Mouse (Mus musculus) heart, embryonic 16.5 days (tissue): ENCODE measurements around the gene Hoxb5. TPM values are rescaled to one million over a fixed set of nuclear protein-coding genes. Genes with fewer than 3 reads are reported as not detected.

Experiments used
- ATAC-seq: fragments of 200-750 bp; cut with Nextera tagmentation; replicated peaks from 2 replicates; pipeline ENCODE4 v1.8.0; 2017; ENCODE audit warnings: moderate number of reproducible peaks; ENCODE audit not compliant: insufficient read depth, low FRiP score; ENCODE audit errors: extremely low read depth
- H3K27ac ChIP-seq: fragments of 300-500 bp; sonication (generic); 2 replicates; pipeline ENCODE4 v1.5.1; 2014; ENCODE audit warnings: mild to moderate bottlenecking, low read length, control low read depth, moderate library complexity
- H3K27me3 ChIP-seq: fragments of 300-500 bp; sonication (generic); 2 replicates; pipeline ENCODE4 v1.6.1; 2014; ENCODE audit warnings: low read length, mixed read lengths; ENCODE audit not compliant: control insufficient read depth, insufficient read depth
- H3K36me3 ChIP-seq: fragments of 300-500 bp; sonication (generic); 2 replicates; pipeline ENCODE4 v1.6.1; 2014; ENCODE audit not compliant: control insufficient read depth, insufficient read depth
- H3K4me1 ChIP-seq: fragments of 300-500 bp; sonication (generic); 2 replicates; pipeline ENCODE4 v1.6.1; 2014; ENCODE audit warnings: low read length, mixed read lengths; ENCODE audit not compliant: control insufficient read depth, insufficient read depth
- H3K4me2 ChIP-seq: fragments of 300-500 bp; sonication (generic); 2 replicates; pipeline ENCODE4 v1.6.1; 2014; ENCODE audit warnings: low read depth, mild to moderate bottlenecking, control low read depth, low read length
- H3K4me3 ChIP-seq: fragments of 300-500 bp; sonication (generic); 2 replicates; pipeline ENCODE4 v1.5.1; 2014; ENCODE audit warnings: mild to moderate bottlenecking, control low read depth, low read length
- H3K9ac ChIP-seq: fragments of 300-500 bp; sonication (generic); 2 replicates; pipeline ENCODE4 v1.6.1; 2014; ENCODE audit warnings: low read length, control low read depth
- H3K9me3 ChIP-seq: fragments of 300-500 bp; sonication (generic); replicated peaks from 2 replicates; pipeline ENCODE4 v1.6.1; 2016; ENCODE audit warnings: low read length; ENCODE audit not compliant: control insufficient read depth
- WGBS: fragments of 180-500 bp; shearing (Covaris S2); extraction: QIAGEN DNeasy Blood & Tissue Kit; methylation state at CpG from one replicate; pipeline ENCODE4 v1.1.7; 2014; 5-methylcytosine and 5-hydroxymethylcytosine counted together
- polyA plus RNA-seq: library from polyadenylated mRNA; unstranded; fragments of >200 nt; fragmentation: Nextera tagmentation; extraction: Ambion mirVana; gene quantifications from 2 replicates; pipeline ENCODE4 v1.2.1, GENCODE M21; 2015

Gene Hoxb5
- 0.76 and 2.8 TPM in 2 replicates for polyA plus RNA-seq

- peak within 1 kb of the TSS; percentile 53 for H3K4me2 ChIP-seq
- peak within 1 kb of the TSS; percentile 40 for H3K4me3 ChIP-seq
- H3K36me3 ChIP-seq, result no peaks in the 10 kb centered on the region
- no peak for ATAC-seq
- H3K9ac ChIP-seq, result peak within 1 kb of the TSS; percentile 53; the same call in 1 of the 2 replicates
- peaks cover 98% of the 10 kb centered on the region for H3K27me3 ChIP-seq
- 1% methylated on average over 69 of the region's 69 CpGs for WGBS
- H3K4me1 ChIP-seq, result no peaks in the 10 kb centered on the region
- H3K9me3 ChIP-seq, result no peaks in the 10 kb centered on the region
- H3K27ac ChIP-seq, result no peak within 1 kb of the TSS
Observed at GRCm38 (mm10) chr11:96303151-96304099, at the start of gene Hoxb5. TSS of gene Hoxb5 (plus strand) at chr11:96303336.

- 1% methylated on average over 11 of the region's 11 CpGs for WGBS
- no peak for ATAC-seq
- no peaks in the 10 kb centered on the region for H3K4me1 ChIP-seq
- H3K4me2 ChIP-seq, result no peak overlapping the region
- peaks cover 98% of the 10 kb centered on the region for H3K27me3 ChIP-seq
- no peak overlapping the region for H3K4me3 ChIP-seq
- H3K27ac ChIP-seq, result no peak overlapping the region
- peaks cover 10% of the 10 kb centered on the region for H3K9me3 ChIP-seq
- no peak overlapping the region for H3K9ac ChIP-seq
- H3K36me3 ChIP-seq, result no peaks in the 10 kb centered on the region
Observed at GRCm38 (mm10) chr11:96254221-96254620, 48.9 kb upstream of the Hoxb5 start.

GRCm38 (mm10) chr11:96255111-96255995 lies 47.8 kb upstream of the Hoxb5 start:
- Histone ChIP-seq H3K27ac (no peak overlapping the region), H3K4me1 (no peaks in the 10 kb centered on the region), H3K4me2 (no peak overlapping the region), H3K36me3 (no peaks in the 10 kb centered on the region), H3K9ac (no peak overlapping the region), H3K27me3 (peaks cover 98% of the 10 kb centered on the region), H3K4me3 (no peak overlapping the region), H3K9me3 (peaks cover 4% of the 10 kb centered on the region)
- no peak for ATAC-seq
- WGBS, result 2% methylated on average over 39 of the region's 39 CpGs

GRCm38 (mm10) chr11:96255996-96256445 lies 47.1 kb upstream of the Hoxb5 start:
- ATAC-seq, result no peak
- Histone ChIP-seq H3K4me1 (no peaks in the 10 kb centered on the region), H3K36me3 (no peaks in the 10 kb centered on the region), H3K9me3 (no peaks in the 10 kb centered on the region), H3K27me3 (peaks cover 98% of the 10 kb centered on the region), H3K4me3 (no peak overlapping the region), H3K4me2 (no peak overlapping the region), H3K27ac (no peak overlapping the region), H3K9ac (no peak overlapping the region)
- 4% methylated on average over 14 of the region's 14 CpGs for WGBS

GRCm38 (mm10) chr11:96257141-96257540 lies 46.0 kb upstream of the Hoxb5 start:
- Histone ChIP-seq H3K4me1 (no peaks in the 10 kb centered on the region), H3K4me2 (no peak overlapping the region), H3K4me3 (no peak overlapping the region), H3K27ac (no peak overlapping the region), H3K9me3 (no peaks in the 10 kb centered on the region), H3K9ac (no peak overlapping the region), H3K27me3 (peaks cover 99% of the 10 kb centered on the region), H3K36me3 (no peaks in the 10 kb centered on the region)
- ATAC-seq, result no peak
- 16% methylated on average over 2 of the region's 2 CpGs for WGBS

- H3K4me3 ChIP-seq, result no peak overlapping the region
- H3K9ac ChIP-seq, result no peak overlapping the region
- no peaks in the 10 kb centered on the region for H3K36me3 ChIP-seq
- ATAC-seq, result no peak
- H3K27ac ChIP-seq, result no peak overlapping the region
- WGBS, result 9% methylated on average over 2 of the region's 2 CpGs
- H3K27me3 ChIP-seq, result peaks cover 99% of the 10 kb centered on the region
- no peaks in the 10 kb centered on the region for H3K4me1 ChIP-seq
- no peak overlapping the region for H3K4me2 ChIP-seq
- H3K9me3 ChIP-seq, result no peaks in the 10 kb centered on the region
Observed at GRCm38 (mm10) chr11:96259038-96259437, 44.1 kb upstream of the Hoxb5 start.

- Histone ChIP-seq H3K9me3 (no peaks in the 10 kb centered on the region), H3K27me3 (peaks cover 99% of the 10 kb centered on the region), H3K36me3 (no peaks in the 10 kb centered on the region), H3K4me3 (no peak overlapping the region), H3K4me1 (no peaks in the 10 kb centered on the region), H3K27ac (no peak overlapping the region), H3K9ac (no peak overlapping the region), H3K4me2 (no peak overlapping the region)
- no peak for ATAC-seq
- 7% methylated on average over 1 of the region's 1 CpGs for WGBS
Observed at GRCm38 (mm10) chr11:96259511-96259910, 43.6 kb upstream of the Hoxb5 start.

- Histone ChIP-seq H3K36me3 (no peaks in the 10 kb centered on the region), H3K9me3 (no peaks in the 10 kb centered on the region), H3K27ac (no peak overlapping the region), H3K27me3 (peaks cover 99% of the 10 kb centered on the region), H3K9ac (no peak overlapping the region), H3K4me1 (no peaks in the 10 kb centered on the region), H3K4me2 (no peak overlapping the region), H3K4me3 (no peak overlapping the region)
- WGBS, result 3% methylated on average over 23 of the region's 23 CpGs
- no peak for ATAC-seq
Observed at GRCm38 (mm10) chr11:96260310-96260970, 42.7 kb upstream of the Hoxb5 start.
